Mouse (Mus musculus): ENCODE data around the gene Lrrc39. TPM values are rescaled to one million over a fixed set of nuclear protein-coding genes. Genes with fewer than 3 reads are reported as not detected.

Lrrc39 gene
- total RNA-seq, 2 experiments from 2014 or later: 21.9 to 37.7 TPM

GRCm38 (mm10) chr3:116601005-116601404 lies 38.2 kb downstream of the Lrrc39 start:
- ATAC-seq (replicated peaks; ENCODE audit: low FRiP score, poor library complexity, severe bottlenecking): no peak

GRCm38 (mm10) chr3:116601781-116602180 lies 39.0 kb downstream of the Lrrc39 start:
- no peak for ATAC-seq (replicated peaks; ENCODE audit: low FRiP score, poor library complexity, severe bottlenecking)

GRCm38 (mm10) chr3:116604570-116604969 lies 41.8 kb downstream of the Lrrc39 start:
- ATAC-seq (replicated peaks; ENCODE audit: low FRiP score, poor library complexity, severe bottlenecking): no peak

GRCm38 (mm10) chr3:116614295-116614892 lies 51.6 kb downstream of the Lrrc39 start, which contains the start of gene Trmt13:
Gene Trmt13 (minus strand): TSS chr3:116614587.
- no peak for ATAC-seq (replicated peaks; ENCODE audit: low FRiP score, poor library complexity, severe bottlenecking)

GRCm38 (mm10) chr3:116615318-116616068 lies 52.7 kb downstream of the Lrrc39 start:
- no peak for ATAC-seq (replicated peaks; ENCODE audit: low FRiP score, poor library complexity, severe bottlenecking)

DNA sequence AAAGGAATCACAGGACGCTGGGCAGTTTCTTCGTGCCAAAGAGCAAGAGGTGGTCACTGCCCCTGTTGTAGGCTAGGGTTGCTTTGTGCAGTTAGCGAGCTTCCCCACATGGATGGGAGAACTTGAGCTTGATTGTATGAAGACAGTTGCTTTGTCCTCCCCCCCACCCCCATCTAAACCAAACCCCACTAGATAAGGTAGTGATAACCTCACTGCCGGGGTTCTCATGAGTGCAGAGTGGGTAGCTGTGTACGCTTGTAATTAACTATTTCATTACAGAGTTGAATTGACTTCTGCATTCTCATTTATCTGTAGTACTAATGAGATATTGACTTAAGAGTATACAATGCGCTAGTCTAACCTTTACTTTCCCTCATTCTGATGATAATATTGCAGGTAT lies 56.1 kb downstream of the Lrrc39 start:
- no peak for ATAC-seq (replicated peaks; ENCODE audit: low FRiP score, poor library complexity, severe bottlenecking)

DNA sequence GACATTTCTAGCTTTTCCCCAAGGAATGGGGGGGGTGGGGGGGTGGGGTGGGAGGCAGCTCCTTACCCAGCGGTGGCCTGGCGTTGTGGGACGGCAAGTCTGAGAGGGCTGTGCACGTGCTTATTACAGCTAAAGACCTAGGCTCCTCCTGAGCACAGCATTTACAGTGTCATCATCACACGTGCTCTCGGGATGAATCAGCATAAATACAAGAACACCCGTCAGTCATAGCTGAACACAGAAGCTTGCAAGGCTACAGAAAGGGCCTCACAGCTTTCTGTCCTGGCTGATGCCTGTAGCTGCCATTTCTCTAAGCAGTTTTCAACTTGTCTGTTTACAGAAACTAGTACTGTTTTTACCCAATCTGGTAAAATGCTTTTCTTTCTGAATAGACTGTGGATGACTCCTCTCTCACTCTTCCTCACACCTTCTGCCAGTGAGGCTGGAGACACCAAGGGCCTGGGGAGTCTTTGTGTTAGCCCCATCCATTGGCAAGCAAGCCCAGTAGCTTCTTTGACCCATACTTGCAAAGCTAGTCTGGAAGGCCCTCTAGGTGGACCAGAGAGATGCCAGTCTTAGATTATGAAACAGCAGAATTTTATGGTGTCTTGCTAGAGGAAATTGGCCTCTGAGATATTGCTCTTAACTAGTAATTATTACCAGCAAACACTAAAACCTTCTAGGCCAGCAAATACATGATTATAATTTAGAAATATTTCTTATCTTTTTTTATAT lies 58.0 kb downstream of the Lrrc39 start:
- peak; percentile 84 for ATAC-seq (replicated peaks; ENCODE audit: low FRiP score, poor library complexity, severe bottlenecking)

DNA sequence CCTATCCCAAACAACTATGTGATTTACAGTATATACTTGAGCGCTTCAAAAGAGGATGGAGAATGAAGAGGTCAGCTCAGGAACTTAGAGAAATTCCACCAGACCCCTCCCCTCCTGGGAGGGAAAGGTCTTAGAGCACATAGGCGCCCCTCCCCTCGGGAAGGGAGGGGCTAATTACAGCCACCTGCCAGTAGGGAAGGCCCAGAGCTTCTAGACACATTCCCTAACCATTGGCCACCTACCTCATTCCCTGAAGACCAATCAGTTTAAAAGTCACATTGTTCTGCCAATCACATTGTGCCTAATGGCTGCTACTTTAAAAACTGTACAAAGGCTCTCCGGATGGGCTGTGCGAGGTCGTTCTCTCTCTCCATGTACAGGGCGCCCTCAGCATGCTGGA lies 59.9 kb downstream of the Lrrc39 start:
- ATAC-seq (replicated peaks; ENCODE audit: low FRiP score, poor library complexity, severe bottlenecking): no peak

DNA sequence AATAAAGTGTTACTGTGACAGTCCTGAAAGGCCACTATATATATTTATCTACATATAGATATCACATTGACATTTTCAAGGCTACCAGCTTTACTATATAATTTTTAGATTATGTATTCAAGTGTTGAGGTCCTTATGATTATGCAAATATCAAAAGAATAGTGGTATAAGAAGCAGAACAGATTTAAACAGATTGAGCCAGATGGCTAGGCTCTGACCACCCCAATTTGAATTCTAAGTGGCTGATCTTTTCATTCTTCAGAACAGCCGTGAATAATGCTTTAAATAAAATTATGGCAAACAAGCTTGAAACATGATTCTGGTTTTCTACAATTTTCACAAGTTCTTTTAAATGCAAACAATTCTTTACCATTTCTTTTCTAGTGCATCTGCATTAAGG lies 68.7 kb downstream of the Lrrc39 start:
- no peak for ATAC-seq (replicated peaks; ENCODE audit: low FRiP score, poor library complexity, severe bottlenecking)

Other genes with a start within 250 kb of the Lrrc39 start
- gene Cdc14a, start 138.9 kb upstream of the Lrrc39 start, total RNA-seq (2015; ENCODE audit: low replicate concordance): 18.4 and 25.6 TPM in 2 replicates
- 23.5 and 28.5 TPM in 2 replicates for gene Cdc14a, start 138.9 kb upstream of the Lrrc39 start, total RNA-seq (2017; ENCODE audit: low replicate concordance)
- gene Rtca, start 54.8 kb upstream of the Lrrc39 start, total RNA-seq (2015; ENCODE audit: low replicate concordance): 16.8 and 19.1 TPM in 2 replicates
- gene Rtca, start 54.8 kb upstream of the Lrrc39 start, total RNA-seq (2017; ENCODE audit: low replicate concordance): 9.0 and 10.9 TPM in 2 replicates
- 0.72 and 1.7 TPM in 2 replicates for gene Dbt, start 49.9 kb upstream of the Lrrc39 start, total RNA-seq (2015; ENCODE audit: low replicate concordance)
- gene Dbt, start 49.9 kb upstream of the Lrrc39 start, total RNA-seq (2017; ENCODE audit: low replicate concordance): 0.53 and 3.0 TPM in 2 replicates
- gene Sass6, start 32.0 kb downstream of the Lrrc39 start, total RNA-seq (2015; ENCODE audit: low replicate concordance): 62.7 and 75.9 TPM in 2 replicates
- gene Sass6, start 32.0 kb downstream of the Lrrc39 start, total RNA-seq (2017; ENCODE audit: low replicate concordance): 118 and 120 TPM in 2 replicates
- 4.2 and 4.3 TPM in 2 replicates for gene Trmt13, start 51.6 kb downstream of the Lrrc39 start, total RNA-seq (2015; ENCODE audit: low replicate concordance)
- gene Trmt13, start 51.6 kb downstream of the Lrrc39 start, total RNA-seq (2017; ENCODE audit: low replicate concordance): 17.5 and 22.0 TPM in 2 replicates
- 23.8 and 27.2 TPM in 2 replicates for gene Mfsd14a, start 99.7 kb downstream of the Lrrc39 start, total RNA-seq (2015; ENCODE audit: low replicate concordance)
- 40.2 and 42.2 TPM in 2 replicates for gene Mfsd14a, start 99.7 kb downstream of the Lrrc39 start, total RNA-seq (2017; ENCODE audit: low replicate concordance)
- gene Gm43191, start 118.3 kb downstream of the Lrrc39 start, total RNA-seq (2015; ENCODE audit: low replicate concordance): not detected in 2 replicates
- gene Gm43191, start 118.3 kb downstream of the Lrrc39 start, total RNA-seq (2017; ENCODE audit: low replicate concordance): not detected in 2 replicates
- gene Slc35a3, start 149.9 kb downstream of the Lrrc39 start, total RNA-seq (2015; ENCODE audit: low replicate concordance): 15.9 and 19.8 TPM in 2 replicates
- gene Slc35a3, start 149.9 kb downstream of the Lrrc39 start, total RNA-seq (2017; ENCODE audit: low replicate concordance): 28.3 and 37.6 TPM in 2 replicates
- gene Agl, start 245.2 kb downstream of the Lrrc39 start, total RNA-seq (2015; ENCODE audit: low replicate concordance): 3.4 and 9.7 TPM in 2 replicates
- gene Agl, start 245.2 kb downstream of the Lrrc39 start, total RNA-seq (2017; ENCODE audit: low replicate concordance): 1.0 and 2.9 TPM in 2 replicates